In genomic region chr13:49341831-49342722, GRCm38 (mm10) we compare ENCODE assay signal across 8 mouse cellular contexts. TPM values are rescaled to one million over a fixed set of nuclear protein-coding genes. Genes with fewer than 3 reads are reported as not detected.
A peak's percentile ranks its signal among the peaks of the same experiment; 100 is the strongest.
DNase-seq lines count a peak whose midpoint lies in the region; ATAC-seq and TF ChIP-seq lines count a peak whose summit lies in the region.

No protein-coding gene starts in this region.

- H3K36me3 ChIP-seq in kidney, embryonic 14.5 days (ENCODE audit: control insufficient read depth, insufficient read depth, low read length) = no peaks in the 10 kb centered on the region
- H3K36me3 ChIP-seq in hindbrain, embryonic 10.5 days = peaks cover 16% of the 10 kb centered on the region; the same call in 1 of the 2 replicates

- peak overlapping the region; percentile 64 for H3K4me3 ChIP-seq in kidney, embryonic 14.5 days (ENCODE audit: low read length)
- peak overlapping the region; percentile 93 for H3K4me3 ChIP-seq in hindbrain, embryonic 10.5 days

- no peak for TF ChIP-seq POLR2A in brain, embryonic 14.5 days (IDR thresholded peaks at IDR 0.05; ENCODE audit: borderline replicate concordance, extremely low read depth, insufficient read depth, insufficient read length, poor library complexity, severe bottlenecking)

- no peak for DNase-seq in kidney, postnatal 14 days
- DNase-seq in brain, embryonic 14.5 days (ENCODE audit: low read depth) = peak; percentile 37
- DNase-seq in hindbrain, embryonic 10.5 days (ENCODE audit: low spot score) = peak; percentile 33
- no peak for DNase-seq in right cerebral cortex, adult 18-20 months
- no peak for DNase-seq in frontal cortex, postnatal 36 days (ENCODE audit: low spot score in 2 of 2)
- DNase-seq in urinary bladder, postnatal 36 days (ENCODE audit: low spot score in 2 of 2) = no peak

- no peak for TF ChIP-seq CTCF in brain, embryonic 14.5 days (IDR thresholded peaks at IDR 0.05; ENCODE audit: borderline replicate concordance, extremely low read depth, insufficient read depth, insufficient read length)

- H3K27ac ChIP-seq in kidney, embryonic 14.5 days (ENCODE audit: low read depth, low read length) = no peak overlapping the region; the same call in 1 of the 2 replicates
- H3K27ac ChIP-seq in hindbrain, embryonic 10.5 days = peak overlapping the region; percentile 93

- no peaks in the 10 kb centered on the region for H3K27me3 ChIP-seq in kidney, embryonic 14.5 days (ENCODE audit: control insufficient read depth, insufficient read depth, low read length)
- no peaks in the 10 kb centered on the region for H3K27me3 ChIP-seq in hindbrain, embryonic 10.5 days (ENCODE audit: insufficient read depth, poor library complexity, severe bottlenecking)

- H3K9me3 ChIP-seq in kidney, embryonic 14.5 days (ENCODE audit: control insufficient read depth, low read length) = no peaks in the 10 kb centered on the region
- H3K9me3 ChIP-seq in hindbrain, embryonic 10.5 days = no peaks in the 10 kb centered on the region

- peak; percentile 33; the same call in 1 of the 2 replicates for ATAC-seq in kidney, embryonic 14.5 days (ENCODE audit: low FRiP score, low TSS enrichment)
- peak; percentile 1; the same call in 1 of the 2 replicates for ATAC-seq in megakaryocyte, adult 5-6 weeks (ENCODE audit: poor library complexity, severe bottlenecking)

- H3K4me2 ChIP-seq in kidney, embryonic 14.5 days (replicated peaks; ENCODE audit: low read depth, low read length) = peak overlapping the region; percentile 66

- H3K9ac ChIP-seq in kidney, embryonic 14.5 days (ENCODE audit: low read depth, low read length) = peak overlapping the region; percentile 78

- WGBS in kidney, embryonic 14.5 days = 7% methylated on average over 24 of the region's 25 CpGs
- 12% methylated on average over 25 of the region's 25 CpGs for WGBS in hindbrain, embryonic 10.5 days

- H3K4me1 ChIP-seq in kidney, embryonic 14.5 days (ENCODE audit: control insufficient read depth, insufficient read depth, low read length) = peaks cover 16% of the 10 kb centered on the region
- H3K4me1 ChIP-seq in hindbrain, embryonic 10.5 days (replicated peaks) = peaks cover 59% of the 10 kb centered on the region

RNA-seq across cellular contexts. Expression of gene Bicd2, which starts 0.7 kb away (rescaled TPM):
- 17.1 and 26.1 TPM in 2 replicates for polyA plus RNA-seq in kidney, embryonic 14.5 days (2014; fragmentation: Nextera tagmentation; extraction: Ambion mirVana)
- 35.9 and 42.3 TPM in 2 replicates for polyA plus RNA-seq in brain, embryonic 14.5 days (2012; rRNA removed)
- 31.8 and 32.0 TPM in 2 replicates for polyA plus RNA-seq in hindbrain, embryonic 10.5 days (2016; fragmentation: Nextera tagmentation; extraction: Ambion mirVana)
- total RNA-seq in megakaryocyte, adult 5-6 weeks (2015) = 14.9 and 15.3 TPM in 2 replicates
- total RNA-seq in megakaryocyte, adult 5-6 weeks (2017) = 24.7 and 27.7 TPM in 2 replicates

RNA-seq across cellular contexts. Expression of gene Fgd3, which starts 22.0 kb away (rescaled TPM):
- polyA plus RNA-seq in kidney, embryonic 14.5 days (2014; fragmentation: Nextera tagmentation; extraction: Ambion mirVana) = 0.20 and 0.46 TPM in 2 replicates
- polyA plus RNA-seq in brain, embryonic 14.5 days (2012; rRNA removed) = 8.6 TPM in 2 replicates
- polyA plus RNA-seq in hindbrain, embryonic 10.5 days (2016; fragmentation: Nextera tagmentation; extraction: Ambion mirVana) = 0.98 TPM in 2 replicates
- 10.7 and 12.2 TPM in 2 replicates for total RNA-seq in megakaryocyte, adult 5-6 weeks (2015)
- 26.1 and 30.9 TPM in 2 replicates for total RNA-seq in megakaryocyte, adult 5-6 weeks (2017)

Comparison
In these comparisons a context has a peak if more than half of its experiments do, and no peak if none do; other contexts are left out.
1. DNase-seq: peak in brain, embryonic 14.5 days (single experiment) and hindbrain, embryonic 10.5 days (single experiment); none in kidney, postnatal 14 days (single experiment), right cerebral cortex, adult 18-20 months (single experiment), frontal cortex, postnatal 36 days (0 of 2) and urinary bladder, postnatal 36 days (0 of 2).